Mouse (Mus musculus) neutrophil, adult 65 days (primary cell): ENCODE measurements around the gene Hspa12a. TPM values are rescaled to one million over a fixed set of nuclear protein-coding genes. Genes with fewer than 3 reads are reported as not detected.

Source experiments
- total RNA-seq: library from RNA; stranded (reverse); gene quantifications from 2 replicates; pipeline ENCODE4 v1.2.4, GENCODE M21; 2023

Gene Hspa12a
- total RNA-seq: 5.5 and 6.8 TPM in 2 replicates

DNA sequence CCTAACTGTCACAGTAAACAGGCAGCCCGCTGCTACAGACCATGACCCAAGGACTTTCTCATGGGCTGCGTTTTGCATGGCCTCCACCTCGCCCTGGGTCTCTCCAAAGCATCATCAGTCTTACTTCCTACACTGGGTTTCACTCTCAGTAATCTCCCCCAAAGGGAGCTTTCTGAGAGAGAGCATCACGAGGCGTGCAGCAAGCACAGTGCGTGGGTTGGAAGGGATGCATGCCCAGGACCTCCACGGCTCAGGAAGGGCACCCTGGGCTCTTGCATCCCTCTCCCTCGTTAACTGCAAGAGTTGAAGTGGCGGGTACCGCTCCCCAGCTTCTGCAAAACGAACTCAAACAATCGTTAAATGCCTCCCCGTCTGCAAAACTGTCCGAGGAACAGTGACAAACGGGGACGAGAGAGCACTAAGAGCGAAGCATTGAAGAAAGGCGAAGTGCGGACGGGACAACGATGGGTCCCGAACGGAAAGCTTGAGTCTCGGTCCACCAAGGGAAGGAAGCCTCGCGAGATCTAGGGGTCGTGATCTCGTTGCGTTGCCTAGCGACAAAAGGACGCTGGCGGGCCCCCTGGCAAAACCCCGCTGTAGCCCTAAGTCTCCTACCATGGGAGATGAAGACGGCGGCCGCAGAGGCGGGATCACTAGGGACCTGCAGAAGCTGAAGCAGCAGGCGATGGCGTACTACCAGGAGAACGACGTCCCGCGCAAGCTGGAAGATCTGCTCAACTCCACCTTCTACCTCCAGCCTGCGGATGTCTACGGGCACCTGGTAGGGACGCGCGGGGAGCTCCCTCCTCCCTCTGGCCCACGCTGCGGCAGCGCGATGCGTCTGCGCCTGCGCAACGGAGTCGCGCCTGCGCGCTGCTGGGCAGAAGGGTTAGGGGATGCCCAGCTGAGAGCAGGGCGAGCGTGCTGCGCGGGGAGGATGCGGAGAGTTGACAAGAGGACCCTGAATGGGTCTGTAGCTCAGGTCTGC is at the start of gene Hspa12a, which contains the start of gene Eno4:
Gene Hspa12a, minus strand, starts transcription at position 814 of the 988 bp plus-strand sequence.
Gene Eno4, plus strand, starts transcription at position 585 of the 988 bp plus-strand sequence.

DNA sequence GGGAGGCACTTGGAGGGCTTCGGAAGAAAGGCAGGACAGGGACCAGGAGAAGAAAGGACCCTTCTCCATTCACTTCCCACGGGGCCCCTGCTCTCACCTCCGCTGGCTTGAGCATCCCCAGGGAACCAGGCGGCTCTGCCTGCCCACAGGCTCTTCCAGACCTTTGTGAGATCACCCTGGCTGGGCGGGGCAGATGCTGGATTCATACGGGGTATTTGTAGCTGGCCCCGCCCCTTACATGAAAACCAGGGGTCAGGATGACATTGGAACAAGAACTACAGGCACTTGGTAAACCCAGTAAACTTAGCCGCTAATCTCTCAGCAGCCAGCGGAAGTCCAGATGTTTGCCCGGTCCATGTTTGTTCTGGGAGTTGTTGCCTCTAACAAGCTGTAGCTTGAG is 149.2 kb downstream of the Hspa12a start, which contains the start of gene 1700019N19Rik:
Gene 1700019N19Rik, minus strand, starts transcription at position 178 of the 400 bp plus-strand sequence.

DNA sequence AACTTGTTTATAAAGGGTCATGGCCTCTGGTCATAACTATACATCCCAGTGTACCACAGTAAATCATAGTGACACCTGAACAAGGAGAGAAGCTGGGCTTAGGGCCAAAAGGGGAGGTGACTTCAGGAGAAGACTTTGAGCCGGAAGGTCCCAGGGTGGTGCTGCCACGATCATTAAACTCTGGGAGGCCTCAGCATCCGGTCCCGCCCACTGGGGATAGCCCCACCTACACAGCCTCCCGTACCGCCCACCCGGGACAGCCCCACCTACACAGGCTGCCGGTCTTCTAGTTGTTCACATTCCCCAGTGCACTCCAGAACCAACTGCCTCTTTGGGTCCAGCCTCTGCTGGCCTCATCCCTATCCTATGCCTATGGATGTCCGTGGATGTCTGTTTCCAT is 184.0 kb downstream of the Hspa12a start, which contains the start of gene Pnliprp2:
Gene Pnliprp2, plus strand, starts transcription at position 297 of the 400 bp plus-strand sequence.

Other genes with a start within 250 kb of the Hspa12a start
- gene Pnliprp1, start 214.8 kb downstream of the Hspa12a start, total RNA-seq: not detected in 2 replicates
- not detected in 2 replicates for gene Pnliprp2, start 183.9 kb downstream of the Hspa12a start, total RNA-seq
- not detected in 2 replicates for gene 1700019N19Rik, start 149.2 kb downstream of the Hspa12a start, total RNA-seq
- not detected in 2 replicates for gene Eno4, start 229 bp downstream of the Hspa12a start, total RNA-seq
- gene Shtn1, start 132.4 kb upstream of the Hspa12a start, total RNA-seq: 2.5 and 2.7 TPM in 2 replicates
- gene Vax1, start 226.4 kb upstream of the Hspa12a start, total RNA-seq: not detected in 2 replicates